Mouse (Mus musculus) hindlimb bud, embryonic 11.5 days (tissue): ENCODE results near the gene Prdx3.
"Not testable (repeated sequence)": the region's sequence is repeated elsewhere in the genome, so short reads cannot be mapped to it uniquely, and the experiment has no call there.

Experiments
- DNase-seq: peaks from one replicate; pipeline ENCODE4 v3.0.0-alpha.2; 2012; ENCODE audit warnings: low read depth, low spot score; ENCODE audit errors: extremely low spot score

Prdx3 gene

DNA sequence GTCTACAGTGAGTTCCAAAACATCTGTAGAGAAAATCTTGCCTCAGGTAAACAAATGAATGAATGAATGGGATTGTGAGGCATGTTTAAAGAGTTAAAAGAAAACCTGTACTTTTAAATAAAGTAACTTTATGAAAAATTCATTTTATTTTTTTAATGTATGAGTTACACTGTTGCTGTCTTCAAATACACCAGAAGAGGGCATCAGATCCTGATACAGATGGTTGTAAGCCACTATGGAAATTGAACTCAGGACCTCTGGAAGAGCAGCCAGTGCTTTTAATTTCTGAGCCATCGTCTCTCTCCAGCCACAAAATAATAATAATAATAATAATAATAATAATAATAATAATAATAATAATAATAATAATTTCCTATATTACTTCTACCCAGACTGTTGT, 3.9 kb downstream of the Prdx3 start:
- DNase-seq = no peak

DNA sequence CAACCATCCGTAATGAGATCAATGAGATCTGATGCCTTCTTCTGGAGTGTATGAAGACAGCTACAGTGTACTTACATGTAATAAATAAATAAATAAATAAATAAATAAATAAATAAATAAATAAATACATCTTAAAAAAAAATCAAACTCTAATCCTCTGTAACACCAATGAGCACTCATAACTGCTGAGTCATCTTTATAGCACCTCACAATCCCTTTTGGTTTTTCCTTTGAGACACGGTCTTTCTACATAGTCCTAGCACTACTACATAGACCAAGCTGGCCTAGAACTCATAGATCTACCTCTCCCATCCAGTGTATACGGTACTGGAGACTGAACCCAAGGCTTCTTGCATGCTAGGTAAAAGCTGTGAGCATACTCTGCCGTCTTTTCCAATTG, 8.2 kb downstream of the Prdx3 start:
- DNase-seq = not testable (repeated sequence)

DNA sequence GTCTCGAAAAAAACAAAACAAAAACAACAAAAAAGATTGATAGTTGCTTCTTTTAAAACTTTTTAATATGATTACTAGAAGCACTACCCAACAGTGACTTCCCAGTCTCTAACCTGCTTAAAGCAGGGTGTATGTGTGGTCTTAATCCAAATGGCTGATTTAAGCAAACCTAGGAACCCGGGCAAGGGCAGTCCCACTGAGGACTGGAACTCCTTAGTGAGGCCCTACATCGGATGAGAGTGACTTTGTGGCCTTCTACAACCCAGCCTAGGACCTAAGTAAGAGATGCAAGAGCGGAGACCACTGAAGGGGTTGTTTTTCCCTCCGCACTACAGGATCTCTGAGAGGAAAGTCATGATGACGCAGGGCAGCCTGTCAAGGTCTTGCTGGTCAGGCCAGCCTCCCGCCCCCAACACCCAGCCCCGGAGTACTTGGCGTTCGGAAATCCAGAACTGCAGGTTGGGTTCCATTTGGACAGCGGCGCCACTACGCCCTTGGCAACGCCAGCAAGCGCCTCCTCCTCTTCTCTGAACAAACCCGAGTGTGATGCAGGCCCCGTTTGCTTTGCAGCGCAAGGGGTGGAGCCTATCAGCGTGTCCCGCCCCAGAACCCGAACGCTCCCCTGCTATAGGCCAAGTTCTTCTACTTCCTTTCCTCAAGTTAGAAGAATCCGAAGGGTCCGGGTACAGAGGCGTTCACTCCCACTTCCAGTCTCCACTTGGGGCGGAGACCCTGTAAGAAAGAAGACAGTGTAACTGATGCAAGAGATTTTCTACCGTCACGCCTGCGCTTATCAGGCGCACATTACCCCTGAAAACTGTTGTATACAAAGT, 13.3 kb downstream of the Prdx3 start, which contains the start of gene Sfxn4:
Gene Sfxn4 (minus strand): TSS at position 612 of the 833 bp plus-strand sequence.
- peak; percentile 77 for DNase-seq

DNA sequence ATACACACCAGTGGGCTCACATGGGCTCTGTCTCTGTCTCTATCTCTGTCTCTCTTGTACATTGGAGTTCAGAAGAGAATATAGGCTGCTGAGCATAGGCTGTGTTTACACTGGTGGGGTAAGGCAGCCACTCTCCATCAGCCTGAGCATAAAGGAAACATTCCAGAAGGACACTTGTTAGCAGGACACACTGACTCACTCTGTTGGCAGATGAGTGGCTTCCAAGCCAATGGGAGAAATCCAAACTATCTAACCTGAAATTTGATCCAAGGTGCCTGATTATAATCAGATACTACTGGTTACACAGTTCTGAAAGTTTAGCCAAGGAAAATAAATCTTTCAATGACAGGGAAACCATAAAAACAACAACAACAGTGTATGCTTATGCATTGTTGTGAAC, 28.6 kb downstream of the Prdx3 start:
- DNase-seq = no peak

DNA sequence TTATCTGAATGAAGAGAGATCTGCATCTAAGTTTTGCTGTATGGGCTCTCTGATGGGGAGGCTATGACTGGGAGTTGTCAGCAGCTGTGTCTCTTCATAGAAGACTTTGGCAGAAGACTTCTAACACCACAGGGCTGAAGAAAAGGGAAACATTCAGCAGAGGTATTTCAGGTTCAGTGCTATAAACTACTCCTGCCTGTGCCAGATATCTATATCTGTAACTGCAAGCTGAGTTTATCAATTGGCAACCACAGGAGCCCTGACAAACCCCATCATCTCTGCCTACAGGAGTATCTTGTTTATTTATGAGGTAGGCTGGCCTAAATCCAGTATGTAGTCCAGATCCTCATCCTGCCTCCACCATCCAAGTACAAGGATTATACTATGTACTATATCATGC, 31.0 kb downstream of the Prdx3 start:
- no peak for DNase-seq

DNA sequence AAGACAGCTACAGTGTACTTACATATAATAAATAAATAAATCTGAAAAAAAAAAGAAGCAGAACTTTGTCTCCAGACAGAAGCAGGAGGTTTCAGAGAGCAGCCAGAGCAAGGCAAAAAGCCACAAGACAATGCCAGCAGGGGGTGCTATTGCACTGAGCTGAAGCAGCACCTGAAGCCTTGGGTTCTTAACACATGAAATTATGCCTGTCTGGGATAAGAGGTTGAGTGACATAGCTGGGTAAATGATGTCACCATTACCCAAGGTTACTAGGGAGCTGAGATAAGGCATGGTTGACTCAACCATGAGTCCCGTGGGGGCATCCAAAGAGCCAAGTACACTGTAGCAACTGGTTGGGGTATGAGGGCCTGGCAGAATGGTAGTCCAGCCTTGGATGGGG, 36.6 kb downstream of the Prdx3 start:
- DNase-seq = peak; percentile 33

DNA sequence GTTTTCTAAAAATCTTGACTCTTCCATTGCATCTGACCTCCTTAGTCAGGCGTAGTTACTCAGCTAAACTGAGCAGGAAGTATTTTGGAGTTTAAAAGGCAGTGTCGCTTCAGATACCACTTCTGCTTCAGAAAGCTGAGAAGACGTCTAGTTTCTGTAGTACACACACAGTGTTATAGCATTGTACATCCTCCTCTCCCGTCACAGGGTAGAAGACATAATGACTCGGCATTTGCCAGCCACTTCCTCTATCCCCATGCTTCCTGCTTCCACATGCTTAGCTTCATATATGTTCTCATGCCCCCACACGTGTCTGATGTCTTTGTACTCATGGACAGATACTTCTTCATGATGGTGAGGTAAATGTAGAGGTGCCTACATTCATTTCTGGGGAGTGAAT, 55.7 kb downstream of the Prdx3 start:
- no peak for DNase-seq
